Mouse (Mus musculus) neural tube, embryonic 15.5 days (tissue): ENCODE measurements around the gene Hspb1. TPM values are rescaled to one million over a fixed set of nuclear protein-coding genes. Genes with fewer than 3 reads are reported as not detected.

Experiments
- ATAC-seq: fragments of 200-750 bp; cut with Nextera tagmentation; 2 replicates; pipeline ENCODE4 v1.8.0; 2017; ENCODE audit warnings: mild to moderate bottlenecking, moderate TSS enrichment, moderate library complexity; ENCODE audit not compliant: low FRiP score
- H3K27ac ChIP-seq: fragments of 300-500 bp; sonication (generic); replicated peaks from 2 replicates; pipeline ENCODE4 v1.5.1; 2015; ENCODE audit warnings: mild to moderate bottlenecking, inconsistent platforms
- H3K27me3 ChIP-seq: fragments of 300-500 bp; sonication (generic); replicated peaks from 2 replicates; pipeline ENCODE4 v1.6.1; 2015; ENCODE audit warnings: inconsistent platforms
- H3K36me3 ChIP-seq: fragments of 300-500 bp; sonication (generic); 2 replicates; pipeline ENCODE4 v1.6.1; 2015; ENCODE audit warnings: inconsistent platforms
- H3K4me1 ChIP-seq: fragments of 300-500 bp; sonication (generic); 2 replicates; pipeline ENCODE4 v1.6.1; 2015; ENCODE audit warnings: inconsistent platforms
- H3K4me2 ChIP-seq: fragments of 300-500 bp; sonication (generic); 2 replicates; pipeline ENCODE4 v1.6.1; 2015; ENCODE audit warnings: inconsistent platforms, mild to moderate bottlenecking, moderate library complexity
- H3K4me3 ChIP-seq: fragments of 300-500 bp; sonication (generic); replicated peaks from 2 replicates; pipeline ENCODE4 v1.5.1; 2015; ENCODE audit warnings: mild to moderate bottlenecking, inconsistent platforms
- H3K9ac ChIP-seq: fragments of 300-500 bp; sonication (generic); replicated peaks from 2 replicates; pipeline ENCODE4 v1.6.1; 2015; ENCODE audit warnings: mild to moderate bottlenecking, inconsistent platforms
- H3K9me3 ChIP-seq: fragments of 300-500 bp; sonication (generic); replicated peaks from 2 replicates; pipeline ENCODE4 v1.6.1; 2016; ENCODE audit warnings: inconsistent platforms
- WGBS: fragments of 180-500 bp; shearing (Covaris S2); methylation state at CpG from one replicate; pipeline ENCODE4 v1.1.7; 2015; ENCODE audit warnings: mixed read lengths; 5-methylcytosine and 5-hydroxymethylcytosine counted together
- polyA plus RNA-seq: library from polyadenylated mRNA; unstranded; fragments of >200 nt; fragmentation: Nextera tagmentation; extraction: Ambion mirVana; gene quantifications from 2 replicates; pipeline ENCODE4 v1.2.1, GENCODE M21; 2015

Hspb1 gene
- polyA plus RNA-seq, 1 experiment from 2014 or later: 36.4 TPM

DNA sequence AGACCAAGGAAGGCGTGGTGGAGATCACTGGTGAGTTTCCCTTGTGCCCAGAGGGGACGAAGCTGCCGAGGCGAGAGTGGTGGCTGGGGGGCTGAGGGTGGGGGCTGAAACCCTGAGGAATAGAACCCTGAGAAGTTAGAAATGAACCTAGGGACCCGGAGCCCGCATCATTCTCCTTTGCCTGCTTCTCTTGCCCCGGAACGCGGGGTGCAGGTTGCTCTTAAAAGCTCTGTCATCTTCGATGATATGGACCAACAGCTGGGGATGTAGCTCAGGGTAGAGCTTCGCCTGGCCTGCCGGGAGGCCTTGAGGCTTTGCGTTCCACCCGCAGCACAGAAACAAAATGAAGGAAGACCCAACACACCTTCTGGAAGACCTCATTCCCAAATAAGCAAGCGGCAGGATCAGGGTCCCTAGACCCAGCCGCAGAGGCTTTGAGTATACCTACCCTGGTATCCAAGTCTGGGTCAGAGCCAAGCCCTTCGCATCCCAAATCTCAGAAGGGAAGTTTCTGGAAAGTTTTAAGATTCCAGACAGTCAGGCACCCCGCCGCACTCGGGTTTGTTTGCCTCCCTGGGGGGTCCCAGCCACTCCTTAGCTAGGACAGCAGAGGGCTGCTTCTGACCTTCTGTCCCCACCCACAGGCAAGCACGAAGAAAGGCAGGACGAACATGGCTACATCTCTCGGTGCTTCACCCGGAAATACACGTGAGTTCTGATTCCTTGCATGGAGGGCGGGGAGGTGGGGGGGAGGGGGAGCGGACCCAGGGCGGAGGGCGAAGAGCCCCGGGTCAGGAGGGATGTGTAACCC, 891 bp downstream of the Hspb1 start:
- H3K4me3 ChIP-seq: peak overlapping the region; percentile 26
- ATAC-seq: no peak; the same call in 1 of the 2 replicates
- 4% methylated on average over 30 of the region's 30 CpGs for WGBS

DNA sequence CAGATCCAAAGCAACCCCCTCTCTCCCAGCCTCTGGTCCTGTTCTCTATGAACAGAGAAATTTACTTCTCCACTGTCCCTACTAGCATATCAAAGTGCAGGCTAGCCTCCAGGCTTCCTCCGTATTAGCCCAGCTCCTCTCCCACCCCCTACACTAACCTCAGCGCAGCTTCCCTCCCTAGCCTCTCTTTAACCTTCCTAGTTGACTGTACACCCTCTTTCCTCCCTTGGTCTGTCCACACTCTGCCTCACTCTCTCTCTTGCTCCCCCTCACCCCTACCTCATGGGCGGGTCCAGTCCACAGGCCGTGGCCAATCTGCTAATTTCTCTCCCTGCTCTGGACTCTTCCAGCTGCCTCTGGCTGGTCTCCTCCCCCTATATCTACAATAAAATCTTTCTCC, 2.6 kb downstream of the Hspb1 start:
- Histone ChIP-seq H3K36me3 (no peaks in the 10 kb centered on the region), H3K4me2 (no peak overlapping the region), H3K27ac (no peak overlapping the region), H3K4me3 (no peak overlapping the region), H3K9ac (no peak overlapping the region), H3K4me1 (peaks cover 15% of the 10 kb centered on the region), H3K27me3 (peaks cover 37% of the 10 kb centered on the region), H3K9me3 (no peaks in the 10 kb centered on the region)
- ATAC-seq: no peak
- WGBS: 52% methylated on average over 4 of the region's 4 CpGs

More for the DNA sequence above, 891 bp downstream of the Hspb1 start:
- Histone ChIP-seq H3K4me2 (peak overlapping the region; percentile 40), H3K9me3 (no peaks in the 10 kb centered on the region), H3K4me1 (peaks cover 15% of the 10 kb centered on the region), H3K27ac (no peak overlapping the region), H3K36me3 (no peaks in the 10 kb centered on the region), H3K9ac (0 out of 2 replicates have a peak overlapping the region, but pooled peaks have one; percentile 5), H3K27me3 (peaks cover 37% of the 10 kb centered on the region)

DNA sequence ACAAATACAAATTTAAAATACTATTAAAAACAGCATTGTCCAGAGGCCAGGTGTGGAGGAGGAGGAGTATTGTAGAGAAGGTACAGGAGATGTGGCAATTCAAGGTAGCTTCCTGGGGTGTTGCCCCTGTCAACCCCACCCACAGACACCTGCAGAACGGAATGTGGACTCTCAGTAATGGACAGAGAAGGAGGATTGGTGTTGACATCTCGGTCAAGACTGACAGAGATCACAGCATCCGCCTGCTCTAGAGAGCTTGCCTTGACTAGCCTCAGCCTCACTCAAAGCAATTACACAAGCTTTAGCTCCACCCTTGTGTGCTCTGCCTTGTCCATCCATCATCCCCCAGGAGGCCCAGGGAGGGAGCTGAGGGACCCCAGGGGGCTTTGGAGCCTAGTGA, 3.2 kb downstream of the Hspb1 start:
- no peak overlapping the region for H3K27ac ChIP-seq
- no peaks in the 10 kb centered on the region for H3K36me3 ChIP-seq
- H3K27me3 ChIP-seq: peaks cover 37% of the 10 kb centered on the region
- H3K4me2 ChIP-seq: no peak overlapping the region
- peaks cover 15% of the 10 kb centered on the region for H3K4me1 ChIP-seq
- no peak for ATAC-seq
- no peaks in the 10 kb centered on the region for H3K9me3 ChIP-seq
- H3K9ac ChIP-seq: no peak overlapping the region
- 67% methylated on average over 3 of the region's 3 CpGs for WGBS
- no peak overlapping the region for H3K4me3 ChIP-seq

DNA sequence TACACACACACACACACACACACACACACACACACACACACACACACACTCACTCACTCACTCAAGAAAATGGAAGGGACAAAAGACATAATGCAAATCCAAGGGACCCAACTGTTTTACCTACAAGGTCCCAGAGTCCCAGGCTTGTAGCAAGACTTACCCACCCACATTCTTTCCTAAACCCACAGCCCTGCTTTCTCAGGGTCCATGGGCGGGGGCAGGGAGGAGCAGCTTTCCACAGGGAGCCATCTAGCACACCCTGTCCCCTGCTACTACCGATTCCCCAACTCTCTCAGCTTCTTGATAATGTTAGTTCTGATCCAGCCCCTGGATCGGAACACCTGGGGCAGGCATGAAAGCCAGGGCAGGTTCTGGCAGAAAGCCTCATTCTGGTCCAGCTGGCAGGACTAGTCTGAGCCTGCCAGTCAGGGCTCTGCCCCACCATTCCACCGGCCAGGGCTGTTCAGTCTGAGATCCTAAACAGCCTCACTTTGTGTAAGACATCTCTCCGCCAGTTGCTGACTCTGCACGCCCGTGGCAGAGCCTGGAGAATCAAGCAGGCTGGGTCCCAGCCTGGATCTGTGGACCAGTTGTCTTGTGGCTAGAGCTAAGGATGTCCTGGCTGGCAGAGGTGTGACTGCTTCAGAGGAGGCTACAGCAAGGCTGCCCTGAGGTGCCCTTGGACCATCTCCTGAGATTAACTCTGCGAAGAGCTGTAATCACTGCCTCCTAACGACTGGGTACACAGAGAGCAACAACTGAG, 5.1 kb downstream of the Hspb1 start:
- no peak overlapping the region for H3K4me3 ChIP-seq
- no peak overlapping the region for H3K4me2 ChIP-seq
- no peaks in the 10 kb centered on the region for H3K36me3 ChIP-seq
- no peak overlapping the region for H3K9ac ChIP-seq
- ATAC-seq: no peak
- 53% methylated on average over 9 of the region's 9 CpGs for WGBS
- H3K9me3 ChIP-seq: no peaks in the 10 kb centered on the region
- H3K4me1 ChIP-seq: peaks cover 10% of the 10 kb centered on the region
- H3K27me3 ChIP-seq: peaks cover 32% of the 10 kb centered on the region
- H3K27ac ChIP-seq: no peak overlapping the region

DNA sequence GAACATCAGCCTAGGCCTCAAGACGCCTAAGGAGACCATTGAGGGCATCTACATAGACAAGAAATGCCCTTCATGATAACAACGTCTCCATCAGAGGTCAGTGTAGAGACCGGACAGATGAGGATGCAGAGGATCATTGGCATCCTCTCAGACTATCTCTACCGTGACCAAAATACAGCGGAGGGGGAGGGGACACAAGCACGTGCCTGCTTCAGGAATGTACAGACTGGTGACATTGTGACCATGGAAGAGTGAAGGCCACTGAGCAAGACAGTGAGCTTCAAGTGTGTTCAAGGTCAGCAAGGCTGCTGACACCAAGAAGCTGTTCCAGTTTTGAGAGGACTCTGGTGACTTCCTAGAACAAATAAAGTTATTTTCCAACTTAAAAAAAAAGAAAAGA, 7.2 kb downstream of the Hspb1 start:
- ATAC-seq: no peak
- Histone ChIP-seq H3K9ac (no peak overlapping the region), H3K27ac (no peak overlapping the region), H3K27me3 (peaks cover 18% of the 10 kb centered on the region), H3K9me3 (no peaks in the 10 kb centered on the region), H3K4me1 (no peaks in the 10 kb centered on the region), H3K4me2 (no peak overlapping the region), H3K4me3 (no peak overlapping the region), H3K36me3 (no peaks in the 10 kb centered on the region)
- WGBS: 82% methylated on average over 6 of the region's 6 CpGs

DNA sequence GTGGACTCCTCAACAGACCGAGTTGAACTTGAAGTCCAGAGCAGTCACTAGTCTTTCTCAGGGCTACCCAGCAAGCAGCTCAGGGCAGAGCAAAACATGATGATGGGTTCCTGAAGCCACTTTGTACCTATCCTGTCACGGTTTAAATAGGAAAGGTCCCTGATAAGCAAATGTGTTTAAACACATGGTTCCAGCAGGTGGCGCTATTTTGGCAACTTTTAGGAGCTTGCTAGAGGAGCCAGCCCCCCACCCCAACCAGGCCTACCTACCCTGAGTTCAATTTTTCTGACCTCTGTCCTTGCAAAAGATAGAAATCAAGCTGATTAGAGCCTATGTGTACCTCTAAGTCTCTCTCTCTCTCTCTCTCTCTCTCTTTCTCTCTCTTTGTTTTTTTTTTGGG, 10.3 kb downstream of the Hspb1 start:
- Histone ChIP-seq H3K27ac (no peak overlapping the region), H3K36me3 (no peaks in the 10 kb centered on the region), H3K9ac (no peak overlapping the region), H3K27me3 (no peaks in the 10 kb centered on the region), H3K4me2 (no peak overlapping the region), H3K4me1 (peaks cover 5% of the 10 kb centered on the region), H3K4me3 (no peak overlapping the region), H3K9me3 (no peaks in the 10 kb centered on the region)
- ATAC-seq: no peak
- 23% methylated on average over 3 of the region's 3 CpGs for WGBS

DNA sequence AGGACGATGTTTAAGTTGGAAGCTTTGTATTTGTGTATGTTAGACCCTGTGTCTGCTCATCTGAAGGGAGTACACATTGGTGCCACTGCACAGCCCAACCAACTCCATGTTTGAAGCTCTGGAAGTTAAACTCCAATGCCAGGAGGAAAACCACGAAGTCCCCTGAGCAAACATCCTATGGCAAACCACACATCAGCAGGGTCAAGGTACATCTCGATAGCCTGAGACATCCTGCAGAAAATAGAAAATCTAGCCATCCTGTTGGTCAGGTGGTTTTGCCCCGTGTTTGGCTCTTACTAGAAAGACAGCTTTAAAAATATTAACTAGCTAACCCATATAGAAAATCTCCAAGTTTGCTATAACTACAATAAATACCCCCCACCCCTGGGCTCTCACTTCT, 11.3 kb downstream of the Hspb1 start:
- no peak overlapping the region for H3K4me2 ChIP-seq
- 81% methylated on average over 4 of the region's 4 CpGs for WGBS
- no peaks in the 10 kb centered on the region for H3K9me3 ChIP-seq
- ATAC-seq: no peak
- no peak overlapping the region for H3K4me3 ChIP-seq
- H3K36me3 ChIP-seq: no peaks in the 10 kb centered on the region
- H3K4me1 ChIP-seq: peaks cover 14% of the 10 kb centered on the region
- no peaks in the 10 kb centered on the region for H3K27me3 ChIP-seq
- H3K27ac ChIP-seq: no peak overlapping the region
- H3K9ac ChIP-seq: no peak overlapping the region

DNA sequence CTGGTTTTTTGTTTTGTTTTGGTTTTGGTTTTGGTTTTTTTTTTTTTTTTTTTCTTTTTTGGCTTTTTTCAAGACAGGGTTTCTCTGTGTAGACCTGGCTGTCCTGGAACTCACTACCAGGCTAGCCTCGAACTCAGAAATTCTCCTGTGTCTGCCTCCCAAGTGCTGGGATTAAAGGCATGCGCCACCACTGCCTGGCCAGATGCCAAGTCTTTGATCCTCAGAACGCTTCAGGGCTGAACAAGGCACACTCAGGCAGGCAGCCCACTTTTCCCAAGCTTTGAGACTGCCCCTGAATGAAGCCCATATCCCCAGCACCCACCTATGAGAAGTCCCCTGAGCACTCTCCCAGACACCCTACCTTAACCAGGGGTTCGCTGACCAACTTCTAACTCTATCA, 12.1 kb downstream of the Hspb1 start:
- Histone ChIP-seq H3K27ac (no peak overlapping the region), H3K4me1 (peaks cover 22% of the 10 kb centered on the region), H3K4me2 (no peak overlapping the region), H3K4me3 (no peak overlapping the region), H3K27me3 (no peaks in the 10 kb centered on the region), H3K36me3 (no peaks in the 10 kb centered on the region), H3K9me3 (no peaks in the 10 kb centered on the region), H3K9ac (no peak overlapping the region)
- WGBS: 56% methylated on average over 4 of the region's 4 CpGs
- ATAC-seq: no peak

DNA sequence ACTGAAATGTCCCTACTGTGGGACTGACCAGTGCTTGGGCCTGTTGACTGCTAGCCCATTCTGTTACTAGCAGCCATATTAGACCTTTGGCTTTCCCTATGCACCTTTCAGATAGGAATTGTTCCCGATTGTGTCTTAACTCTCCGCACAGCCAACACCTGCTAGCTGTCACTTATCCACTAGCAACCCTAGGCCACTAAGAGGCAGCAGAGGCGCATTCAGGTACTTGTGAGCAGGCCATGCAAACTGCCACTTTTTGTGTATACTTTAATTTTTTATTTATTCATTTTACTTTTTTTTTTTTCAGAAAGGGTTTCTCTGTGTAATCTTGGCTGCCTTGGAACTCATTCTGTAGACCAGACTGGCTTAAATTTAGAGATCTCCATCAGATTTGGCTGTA, 13.0 kb downstream of the Hspb1 start:
- H3K9me3 ChIP-seq: no peaks in the 10 kb centered on the region
- H3K4me3 ChIP-seq: no peak overlapping the region
- 79% methylated on average over 3 of the region's 3 CpGs for WGBS
- no peaks in the 10 kb centered on the region for H3K27me3 ChIP-seq
- H3K36me3 ChIP-seq: no peaks in the 10 kb centered on the region
- no peak overlapping the region for H3K9ac ChIP-seq
- no peak for ATAC-seq
- H3K4me1 ChIP-seq: peaks cover 27% of the 10 kb centered on the region
- no peak overlapping the region for H3K4me2 ChIP-seq
- H3K27ac ChIP-seq: no peak overlapping the region

DNA sequence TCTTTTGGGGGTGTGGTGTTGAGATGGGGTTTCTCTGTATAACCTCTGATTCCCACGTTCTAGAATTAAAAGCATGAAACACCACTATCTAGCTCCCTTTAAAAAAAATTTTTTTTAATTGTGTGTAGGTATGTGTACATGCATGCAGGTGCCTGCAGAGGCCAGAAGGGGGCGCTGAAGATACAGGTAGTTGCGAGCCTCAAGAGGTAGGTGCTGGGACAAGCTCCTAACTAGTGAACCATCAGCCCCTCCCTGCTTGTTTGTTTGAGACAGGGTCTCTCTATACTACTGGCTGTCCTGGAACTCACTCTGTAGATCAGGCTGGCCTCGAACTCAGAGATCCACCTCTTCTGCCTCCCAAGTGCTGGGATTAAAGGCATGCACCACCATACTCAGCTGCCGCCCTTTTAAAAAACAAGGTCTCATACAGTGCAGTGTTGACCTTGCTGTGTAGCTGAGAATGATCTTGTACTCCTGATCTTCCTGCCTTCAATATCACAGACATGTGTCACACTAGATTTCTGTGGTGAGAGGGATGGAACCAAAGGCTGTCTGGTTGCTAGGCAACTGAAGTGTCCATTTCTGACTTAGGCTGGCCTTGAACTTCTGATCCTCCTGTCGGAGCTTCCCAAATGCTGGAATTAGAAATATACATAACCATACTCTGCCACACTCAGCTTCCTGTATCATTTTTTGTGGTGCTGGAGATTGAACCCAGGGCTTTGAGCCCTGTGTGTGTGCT, 13.8 kb downstream of the Hspb1 start:
- WGBS: 65% methylated on average over 6 of the region's 6 CpGs
- H3K9me3 ChIP-seq: no peaks in the 10 kb centered on the region
- no peak overlapping the region for H3K9ac ChIP-seq
- 0 out of 2 replicates have a peak, but pooled peaks cover 1% of the 10 kb centered on the region for H3K36me3 ChIP-seq
- H3K4me1 ChIP-seq: peaks cover 29% of the 10 kb centered on the region
- H3K27me3 ChIP-seq: no peaks in the 10 kb centered on the region
- no peak for ATAC-seq
- 0 out of 2 replicates have a peak overlapping the region, but pooled peaks have one; percentile 5 for H3K27ac ChIP-seq
- no peak overlapping the region for H3K4me3 ChIP-seq
- H3K4me2 ChIP-seq: no peak overlapping the region

DNA sequence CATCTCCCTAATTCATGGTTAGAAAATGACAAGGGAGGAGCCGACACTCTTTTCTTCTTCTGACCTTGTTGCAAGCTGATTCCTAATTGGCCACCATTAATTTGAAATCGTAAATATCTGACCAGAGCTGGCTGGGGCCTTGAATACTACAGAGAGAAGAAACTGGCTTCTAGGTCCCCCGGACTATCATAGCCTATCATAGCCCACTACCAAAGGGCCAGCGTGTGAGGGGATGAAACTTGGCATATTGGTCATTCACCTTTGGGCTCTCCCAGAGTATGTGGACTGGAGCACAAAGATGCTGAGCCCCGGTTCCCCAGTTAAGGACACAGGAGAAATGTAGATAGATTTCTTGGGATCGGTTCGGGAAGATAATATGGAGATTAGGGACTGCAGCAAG, 15.3 kb downstream of the Hspb1 start:
- H3K9ac ChIP-seq: peak overlapping the region; percentile 53; the same call in 1 of the 2 replicates
- peak overlapping the region; percentile 41 for H3K4me3 ChIP-seq
- peak; percentile 39; the same call in 1 of the 2 replicates for ATAC-seq
- no peaks in the 10 kb centered on the region for H3K9me3 ChIP-seq
- H3K4me1 ChIP-seq: peaks cover 29% of the 10 kb centered on the region
- H3K36me3 ChIP-seq: peaks cover 16% of the 10 kb centered on the region; the same call in 1 of the 2 replicates
- peak overlapping the region; percentile 69 for H3K4me2 ChIP-seq
- H3K27me3 ChIP-seq: no peaks in the 10 kb centered on the region
- peak overlapping the region; percentile 94 for H3K27ac ChIP-seq
- 21% methylated on average over 7 of the region's 7 CpGs for WGBS
